In genomic region chr4:36052791-36053376, GRCm38 (mm10) we compare ENCODE assay signal across 31 mouse cellular contexts.
DNase-seq lines count a peak whose midpoint lies in the region; ATAC-seq and TF ChIP-seq lines count a peak whose summit lies in the region.
"Had no signal": no experiment of that assay in that cellular context is flagged by ENCODE, and none has a peak within 500 bp of the region (broad histone marks: within the 10 kb centered on the region; RNA-seq: fewer than 3 reads in every experiment).

No protein-coding gene starts in this region.

- no peak for TF ChIP-seq CTCF in hindbrain, postnatal 0 days (IDR thresholded peaks at IDR 0.05; ENCODE audit: low read depth)
- no peak for TF ChIP-seq CTCF in left cerebral cortex, adult 2 months (IDR thresholded peaks at IDR 0.05)

- ATAC-seq in hindbrain, embryonic 11.5 days (ENCODE audit: low FRiP score): peak; percentile 63
- no peak for ATAC-seq in hindbrain, postnatal 0 days
- ATAC-seq in midbrain, embryonic 12.5 days (ENCODE audit: low FRiP score, low read depth): peak; percentile 65; the same call in 1 of the 2 replicates
- no peak for ATAC-seq in midbrain, embryonic 14.5 days (ENCODE audit: low FRiP score, low TSS enrichment)
- peak; percentile 92 for ATAC-seq in neural tube, embryonic 14.5 days (ENCODE audit: low read depth)
- ATAC-seq in megakaryocyte progenitor cell, adult 5-6 weeks (replicated peaks; ENCODE audit: poor library complexity): no peak
- ATAC-seq: forebrain, embryonic 14.5 days; forebrain, postnatal 0 days; intestine, embryonic 15.5 days; Patski had no signal

- no peaks in the 10 kb centered on the region for H3K27me3 ChIP-seq in hindbrain, embryonic 11.5 days (ENCODE audit: control insufficient read depth, insufficient read depth, low read length)
- no peaks in the 10 kb centered on the region for H3K27me3 ChIP-seq in hindbrain, postnatal 0 days (ENCODE audit: insufficient read depth, low read length)
- no peaks in the 10 kb centered on the region for H3K27me3 ChIP-seq in midbrain, embryonic 12.5 days
- no peaks in the 10 kb centered on the region for H3K27me3 ChIP-seq in midbrain, embryonic 14.5 days (ENCODE audit: control insufficient read depth, insufficient read depth, low read length)
- no peaks in the 10 kb centered on the region for H3K27me3 ChIP-seq in neural tube, embryonic 14.5 days (ENCODE audit: control insufficient read depth, insufficient read depth, low read length)
- H3K27me3 ChIP-seq: CH12.LX; embryonic facial prominence, embryonic 12.5 days; embryonic facial prominence, embryonic 15.5 days; heart, embryonic 12.5 days; heart, embryonic 15.5 days; intestine, embryonic 15.5 days; Patski had no signal

- no peak overlapping the region for H3K4me2 ChIP-seq in hindbrain, embryonic 11.5 days (replicated peaks; ENCODE audit: low read depth, low read length)
- H3K4me2 ChIP-seq in hindbrain, postnatal 0 days (ENCODE audit: low read depth, low read length): no peak overlapping the region
- H3K4me2 ChIP-seq in midbrain, embryonic 12.5 days (replicated peaks): no peak overlapping the region
- no peak overlapping the region for H3K4me2 ChIP-seq in midbrain, embryonic 14.5 days (ENCODE audit: low read length)
- no peak overlapping the region for H3K4me2 ChIP-seq in neural tube, embryonic 14.5 days (ENCODE audit: low read depth, low read length)
- H3K4me2 ChIP-seq: embryonic facial prominence, embryonic 12.5 days; embryonic facial prominence, embryonic 15.5 days; heart, embryonic 12.5 days; heart, embryonic 15.5 days; hindbrain, embryonic 14.5 days; intestine, embryonic 15.5 days had no signal

- H3K4me3 ChIP-seq in hindbrain, embryonic 11.5 days (ENCODE audit: low read depth, low read length): no peak overlapping the region
- H3K4me3 ChIP-seq in hindbrain, postnatal 0 days (ENCODE audit: low read length): no peak overlapping the region
- no peak overlapping the region for H3K4me3 ChIP-seq in midbrain, embryonic 12.5 days
- H3K4me3 ChIP-seq in midbrain, embryonic 14.5 days (replicated peaks; ENCODE audit: low read depth, low read length): no peak overlapping the region
- no peak overlapping the region for H3K4me3 ChIP-seq in neural tube, embryonic 14.5 days (ENCODE audit: low read depth, low read length)
- H3K4me3 ChIP-seq in left cerebral cortex, adult 2 months: no peak overlapping the region
- H3K4me3 ChIP-seq: embryonic facial prominence, embryonic 12.5 days; embryonic facial prominence, embryonic 15.5 days; gastrocnemius, adult 2 months; heart, embryonic 12.5 days; heart, embryonic 15.5 days; intestine, embryonic 15.5 days had no signal

- H3K4me1 ChIP-seq in hindbrain, embryonic 11.5 days (replicated peaks; ENCODE audit: control insufficient read depth, insufficient read depth, low read length): no peaks in the 10 kb centered on the region
- H3K4me1 ChIP-seq in hindbrain, postnatal 0 days (ENCODE audit: insufficient read depth, low read length): no peaks in the 10 kb centered on the region
- no peaks in the 10 kb centered on the region for H3K4me1 ChIP-seq in midbrain, embryonic 12.5 days
- no peaks in the 10 kb centered on the region for H3K4me1 ChIP-seq in midbrain, embryonic 14.5 days (ENCODE audit: control insufficient read depth, insufficient read depth, low read length)
- H3K4me1 ChIP-seq in neural tube, embryonic 14.5 days (ENCODE audit: control insufficient read depth, insufficient read depth, low read length): no peaks in the 10 kb centered on the region
- H3K4me1 ChIP-seq: embryonic facial prominence, embryonic 12.5 days; embryonic facial prominence, embryonic 15.5 days; heart, embryonic 12.5 days; heart, embryonic 15.5 days; intestine, embryonic 15.5 days had no signal

- H3K27ac ChIP-seq in hindbrain, embryonic 11.5 days (ENCODE audit: low read depth, low read length): no peak overlapping the region
- H3K27ac ChIP-seq in hindbrain, postnatal 0 days: no peak overlapping the region
- no peak overlapping the region for H3K27ac ChIP-seq in midbrain, embryonic 12.5 days (replicated peaks)
- H3K27ac ChIP-seq in midbrain, embryonic 14.5 days (replicated peaks; ENCODE audit: low read depth, low read length): no peak overlapping the region
- H3K27ac ChIP-seq in neural tube, embryonic 14.5 days (ENCODE audit: low read depth, low read length): peak overlapping the region; percentile 62
- no peak overlapping the region for H3K27ac ChIP-seq in left cerebral cortex, adult 2 months
- H3K27ac ChIP-seq: embryonic facial prominence, embryonic 12.5 days; embryonic facial prominence, embryonic 15.5 days; gastrocnemius, adult 2 months; heart, embryonic 15.5 days; hindbrain, embryonic 14.5 days; intestine, embryonic 15.5 days had no signal

- no peaks in the 10 kb centered on the region for H3K9me3 ChIP-seq in hindbrain, embryonic 11.5 days (ENCODE audit: control insufficient read depth, low read length)
- no peaks in the 10 kb centered on the region for H3K9me3 ChIP-seq in hindbrain, postnatal 0 days (ENCODE audit: low read length)
- H3K9me3 ChIP-seq in midbrain, embryonic 12.5 days: no peaks in the 10 kb centered on the region
- H3K9me3 ChIP-seq in midbrain, embryonic 14.5 days (ENCODE audit: control insufficient read depth, low read length): no peaks in the 10 kb centered on the region
- no peaks in the 10 kb centered on the region for H3K9me3 ChIP-seq in neural tube, embryonic 14.5 days (ENCODE audit: control insufficient read depth, low read length)
- H3K9me3 ChIP-seq: embryonic facial prominence, embryonic 12.5 days; embryonic facial prominence, embryonic 15.5 days; G1E; heart, embryonic 12.5 days; heart, embryonic 15.5 days; intestine, embryonic 15.5 days had no signal

- no peaks in the 10 kb centered on the region for H3K36me3 ChIP-seq in hindbrain, embryonic 11.5 days (ENCODE audit: control insufficient read depth, insufficient read depth, low read length)
- H3K36me3 ChIP-seq in hindbrain, postnatal 0 days (ENCODE audit: insufficient read depth, low read length): no peaks in the 10 kb centered on the region
- H3K36me3 ChIP-seq in midbrain, embryonic 12.5 days: no peaks in the 10 kb centered on the region
- no peaks in the 10 kb centered on the region for H3K36me3 ChIP-seq in midbrain, embryonic 14.5 days (ENCODE audit: control insufficient read depth, insufficient read depth, low read length)
- no peaks in the 10 kb centered on the region for H3K36me3 ChIP-seq in neural tube, embryonic 14.5 days (ENCODE audit: control insufficient read depth, insufficient read depth, low read length)
- H3K36me3 ChIP-seq: embryonic facial prominence, embryonic 12.5 days; embryonic facial prominence, embryonic 15.5 days; G1E; heart, embryonic 12.5 days; heart, embryonic 15.5 days; intestine, embryonic 15.5 days had no signal

- DNase-seq in hindbrain, embryonic 11.5 days (ENCODE audit: low spot score): peak; percentile 1
- DNase-seq in hindbrain, postnatal 0 days (ENCODE audit: low spot score): no peak
- DNase-seq in midbrain, embryonic 14.5 days: no peak
- DNase-seq in mesoderm, embryonic 11.5 days (ENCODE audit: low read depth, low spot score): peak; percentile 25
- no peak for DNase-seq in left cerebral cortex, adult 2 months (ENCODE audit: extremely low spot score in 1 of 2, low spot score in 2 of 2)
- DNase-seq: adrenal gland, adult 2 months; adrenal gland, postnatal 14 days; B cell, adult 2 months; cerebellum, adult 11-12 months; cerebellum, adult 8-10 months; cerebellum, postnatal 10 days; cerebellum, postnatal 36 days; forebrain, postnatal 0 days; gastrocnemius, adult 2 months; gastrocnemius, postnatal 14 days; heart, adult 11 months; heart, postnatal 10 days; heart, postnatal 36 days had no signal

- 69% methylated on average over 6 of the region's 6 CpGs for WGBS in hindbrain, embryonic 11.5 days
- WGBS in hindbrain, postnatal 0 days: 45% methylated on average over 6 of the region's 6 CpGs
- WGBS in midbrain, embryonic 12.5 days: 64% methylated on average over 6 of the region's 6 CpGs
- WGBS in midbrain, embryonic 14.5 days: 60% methylated on average over 6 of the region's 6 CpGs
- WGBS in neural tube, embryonic 14.5 days: 22% methylated on average over 6 of the region's 6 CpGs

- intact Hi-C loops in left cerebral cortex, adult 2 months (cut with DNase I): no loop called here

- no peak overlapping the region for H3K9ac ChIP-seq in hindbrain, embryonic 11.5 days (ENCODE audit: low read depth, low read length)
- H3K9ac ChIP-seq in hindbrain, postnatal 0 days (replicated peaks; ENCODE audit: low read length): no peak overlapping the region
- no peak overlapping the region for H3K9ac ChIP-seq in midbrain, embryonic 12.5 days (replicated peaks)
- no peak overlapping the region for H3K9ac ChIP-seq in midbrain, embryonic 14.5 days (replicated peaks; ENCODE audit: low read length)
- no peak overlapping the region for H3K9ac ChIP-seq in neural tube, embryonic 14.5 days (replicated peaks; ENCODE audit: low read depth, low read length)
- H3K9ac ChIP-seq: embryonic facial prominence, embryonic 12.5 days; embryonic facial prominence, embryonic 15.5 days; forebrain, postnatal 0 days; heart, embryonic 12.5 days; heart, embryonic 15.5 days; hindbrain, embryonic 14.5 days; intestine, embryonic 15.5 days had no signal

Comparison
In these comparisons a context has a peak if more than half of its experiments do, and no peak if none do; other contexts are left out.
1. ATAC-seq: peak in hindbrain, embryonic 11.5 days (single experiment), midbrain, embryonic 12.5 days (single experiment) and neural tube, embryonic 14.5 days (single experiment); none in hindbrain, postnatal 0 days (single experiment), midbrain, embryonic 14.5 days (single experiment) and megakaryocyte progenitor cell, adult 5-6 weeks (single experiment).
2. DNase-seq: peak in hindbrain, embryonic 11.5 days (single experiment) and mesoderm, embryonic 11.5 days (single experiment); none in hindbrain, postnatal 0 days (single experiment), midbrain, embryonic 14.5 days (single experiment) and left cerebral cortex, adult 2 months (0 of 2).